Mouse (Mus musculus): ENCODE results near the gene Kifc3. TPM values are rescaled to one million over a fixed set of nuclear protein-coding genes. Genes with fewer than 3 reads are reported as not detected.
A peak's percentile ranks its signal among the peaks of the same experiment; 100 is the strongest.

The Kifc3 gene
- total and polyA plus RNA-seq, 3 experiments = 10.6 to 19.1 TPM; not detected in 1

- TF ChIP-seq CHD1 (IDR thresholded peaks at IDR 0.05; ENCODE audit: low read depth, low read length) (no peak; the same call in 1 of the 2 replicates), EP300 (IDR thresholded peaks at IDR 0.05; ENCODE audit: low read depth in 1 of 2, low read length in 2 of 2) (no peak), RAD21 (IDR thresholded peaks at IDR 0.05; ENCODE audit: low read depth, low read length) (no peak), ELF1 (IDR thresholded peaks at IDR 0.05; ENCODE audit: low read depth, low read length) (peak; percentile 97), TBP (IDR thresholded peaks at IDR 0.05; ENCODE audit: low read depth, low read length) (peak; percentile 79), POLR2AphosphoS2 (IDR thresholded peaks at IDR 0.05; ENCODE audit: low read length) (peak; percentile 86), MAZ (IDR thresholded peaks at IDR 0.05; ENCODE audit: low read depth, low read length) (no peak; the same call in none of the 2 replicates), MYB (IDR thresholded peaks at IDR 0.05; ENCODE audit: low read depth, low read length) (no peak), TCF12 (IDR thresholded peaks at IDR 0.05; ENCODE audit: low read depth, low read length) (peak; percentile 73), SMC3 (IDR thresholded peaks at IDR 0.05; ENCODE audit: low read depth, low read length) (no peak), SIN3A (IDR thresholded peaks at IDR 0.05; ENCODE audit: low read length) (peak; percentile 91), HCFC1 (IDR thresholded peaks at IDR 0.05; ENCODE audit: low read depth, low read length) (peak; percentile 95), RCOR1 (IDR thresholded peaks at IDR 0.05; ENCODE audit: low read depth, low read length) (no peak), CTCF (IDR thresholded peaks at IDR 0.05 in 2 of 3, conservative IDR thresholded peaks at IDR 0.05 in 1 of 3; ENCODE audit: control insufficient read depth in 1 of 3, insufficient read depth in 1 of 3, low read depth in 2 of 3, low read length in 3 of 3, poor library complexity in 1 of 3, severe bottlenecking in 1 of 3) (peak in 1 of 3 experiments; percentile 25; a peak in 2 of 6 replicates), MXI1 (IDR thresholded peaks at IDR 0.05; ENCODE audit: low read depth, low read length) (peak; percentile 69), JUND (IDR thresholded peaks at IDR 0.05; ENCODE audit: low read depth, low read length) (no peak), CHD2 (IDR thresholded peaks at IDR 0.05; ENCODE audit: low read length) (peak; percentile 96), ZNF384 (IDR thresholded peaks at IDR 0.05; ENCODE audit: low read depth, low read length) (no peak)
These were observed 122.0 kb downstream of the Kifc3 start, which contains the start of gene Katnb1 (continued) for GRCm38 (mm10) chr8:95080381-95081341.

- Histone ChIP-seq H3K27me3 (ENCODE audit: control insufficient read depth in 1 of 2, insufficient read depth in 2 of 2, low read length in 2 of 2) (no peaks in the 10 kb centered on the region), H3K79me2 (ENCODE audit: control insufficient read depth, insufficient read depth, low read length, poor library complexity) (no peaks in the 10 kb centered on the region; the same call in 1 of the 2 replicates), H3K9me3 (replicated peaks; ENCODE audit: insufficient read depth, low read length) (no peaks in the 10 kb centered on the region), H3K4me1 (ENCODE audit: control insufficient read depth in 1 of 2, insufficient read depth in 2 of 2, low read length in 2 of 2) (peaks cover 4 to 14% of the 10 kb centered on the region in 2 experiments), H3K27ac (ENCODE audit: control insufficient read depth, low read depth, low read length) (no peak overlapping the region), H3K4me3 (ENCODE audit: control insufficient read depth in 1 of 2, insufficient read depth in 1 of 2, low read depth in 2 of 2, low read length in 2 of 2) (no peak overlapping the region; a peak in 1 of 4 replicates), H3K9ac (ENCODE audit: control insufficient read depth, low read depth, low read length, poor library complexity, severe bottlenecking) (no peak overlapping the region), H3K36me3 (ENCODE audit: control insufficient read depth in 1 of 2, insufficient read depth in 2 of 2, low read length in 2 of 2) (peaks cover 0 to 2% of the 10 kb centered on the region in 2 experiments; a peak in 2 of 4 replicates)
- no peak for DNase-seq (ENCODE audit: low read depth, low spot score)
- TF ChIP-seq MYC (IDR thresholded peaks at IDR 0.05; ENCODE audit: low read depth, low read length) (no peak), ZMIZ1 (IDR thresholded peaks at IDR 0.05; ENCODE audit: low read depth, low read length) (no peak)
These were observed 123.3 kb downstream of the Kifc3 start for GRCm38 (mm10) chr8:95079305-95079704.

Data from MEL (cell line).